Mouse (Mus musculus): ENCODE results near the gene Rab25.

DNA sequence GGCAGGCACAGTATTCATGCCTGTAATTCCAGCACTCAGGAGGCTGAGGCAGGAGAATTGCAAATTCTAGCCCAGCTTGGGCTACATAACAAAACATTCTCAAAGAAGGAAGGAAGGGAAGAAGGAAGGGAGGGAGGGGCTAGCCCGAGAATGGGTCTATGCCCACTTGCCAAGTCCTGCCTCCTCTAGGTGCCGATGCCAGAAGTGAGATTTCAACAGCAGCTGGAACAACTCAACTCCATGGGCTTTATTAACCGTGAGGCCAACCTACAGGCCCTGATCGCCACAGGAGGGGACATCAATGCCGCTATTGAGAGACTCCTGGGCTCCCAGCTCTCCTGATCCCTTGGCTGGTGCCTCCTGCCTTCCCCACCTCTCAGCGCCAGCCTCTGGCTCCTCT lies 19.8 kb upstream of the Rab25 start:
- TF ChIP-seq CTCF (IDR thresholded peaks at IDR 0.05; ENCODE audit: borderline replicate concordance, control insufficient read depth, extremely low read depth, insufficient read depth, low read length, poor library complexity) (no peak), POLR2A (IDR thresholded peaks at IDR 0.05; ENCODE audit: control insufficient read depth, extremely low read depth, insufficient read depth, low read length, poor library complexity) (no peak)

All from thymus, adult 2 months (tissue).